Mouse (Mus musculus) hindbrain, embryonic 16.5 days (tissue): ENCODE measurements around the gene Zfp704. TPM values are rescaled to one million over a fixed set of nuclear protein-coding genes. Genes with fewer than 3 reads are reported as not detected.
A peak's percentile ranks its signal among the peaks of the same experiment; 100 is the strongest.

Experiments
- ATAC-seq: fragments of 200-750 bp; cut with Nextera tagmentation; 2 replicates; pipeline ENCODE4 v1.8.0; 2017; ENCODE audit warnings: moderate TSS enrichment, moderate library complexity
- H3K27ac ChIP-seq: fragments of 300-500 bp; sonication (generic); 2 replicates; pipeline ENCODE4 v1.5.1; 2014; ENCODE audit warnings: low read depth, mild to moderate bottlenecking, control low read depth, low read length, moderate library complexity
- H3K27me3 ChIP-seq: fragments of 300-500 bp; sonication (generic); replicated peaks from 2 replicates; pipeline ENCODE4 v1.6.1; 2014; ENCODE audit warnings: low read length; ENCODE audit not compliant: control insufficient read depth, insufficient read depth
- H3K36me3 ChIP-seq: fragments of 300-500 bp; sonication (generic); 2 replicates; pipeline ENCODE4 v1.6.1; 2014; ENCODE audit warnings: mild to moderate bottlenecking, low read length, moderate library complexity, mixed read lengths; ENCODE audit not compliant: control insufficient read depth, insufficient read depth
- H3K4me1 ChIP-seq: fragments of 300-500 bp; sonication (generic); 2 replicates; pipeline ENCODE4 v1.6.1; 2014; ENCODE audit warnings: low read depth, low read length; ENCODE audit not compliant: control insufficient read depth, insufficient read depth
- H3K4me2 ChIP-seq: fragments of 300-500 bp; sonication (generic); 2 replicates; pipeline ENCODE4 v1.6.1; 2014; ENCODE audit warnings: mild to moderate bottlenecking, low read length, control low read depth, moderate library complexity
- H3K4me3 ChIP-seq: fragments of 300-500 bp; sonication (generic); 2 replicates; pipeline ENCODE4 v1.5.1; 2014; ENCODE audit warnings: mild to moderate bottlenecking, low read length, control low read depth, moderate library complexity
- H3K9ac ChIP-seq: fragments of 300-500 bp; sonication (generic); 2 replicates; pipeline ENCODE4 v1.6.1; 2014; ENCODE audit warnings: low read depth, mild to moderate bottlenecking, control low read depth, low read length, moderate library complexity
- H3K9me3 ChIP-seq: fragments of 300-500 bp; sonication (generic); 2 replicates; pipeline ENCODE4 v1.6.1; 2014; ENCODE audit warnings: mild to moderate bottlenecking, low read length, moderate library complexity; ENCODE audit not compliant: control insufficient read depth
- WGBS: fragments of 180-500 bp; shearing (Covaris S2); extraction: QIAGEN DNeasy Blood & Tissue Kit; methylation state at CpG from one replicate; pipeline ENCODE4 v1.1.7; 2014; 5-methylcytosine and 5-hydroxymethylcytosine counted together
- polyA plus RNA-seq: library from polyadenylated mRNA; unstranded; fragments of >200 nt; fragmentation: Nextera tagmentation; extraction: Ambion mirVana; gene quantifications from 2 replicates; pipeline ENCODE4 v1.2.1, GENCODE M21; 2015

Gene Zfp704
- polyA plus RNA-seq, 1 experiment from 2014 or later: 13.3 TPM

GRCm38 (mm10) chr3:9454556-9455330 is 155.1 kb downstream of the Zfp704 start:
- Histone ChIP-seq H3K4me3 (no peak overlapping the region), H3K27me3 (no peaks in the 10 kb centered on the region), H3K9ac (no peak overlapping the region), H3K27ac (no peak overlapping the region), H3K4me2 (no peak overlapping the region), H3K36me3 (no peaks in the 10 kb centered on the region), H3K4me1 (no peaks in the 10 kb centered on the region), H3K9me3 (no peaks in the 10 kb centered on the region)
- ATAC-seq: peak; percentile 26; the same call in 1 of the 2 replicates
- 90% methylated on average over 8 of the region's 8 CpGs for WGBS

DNA sequence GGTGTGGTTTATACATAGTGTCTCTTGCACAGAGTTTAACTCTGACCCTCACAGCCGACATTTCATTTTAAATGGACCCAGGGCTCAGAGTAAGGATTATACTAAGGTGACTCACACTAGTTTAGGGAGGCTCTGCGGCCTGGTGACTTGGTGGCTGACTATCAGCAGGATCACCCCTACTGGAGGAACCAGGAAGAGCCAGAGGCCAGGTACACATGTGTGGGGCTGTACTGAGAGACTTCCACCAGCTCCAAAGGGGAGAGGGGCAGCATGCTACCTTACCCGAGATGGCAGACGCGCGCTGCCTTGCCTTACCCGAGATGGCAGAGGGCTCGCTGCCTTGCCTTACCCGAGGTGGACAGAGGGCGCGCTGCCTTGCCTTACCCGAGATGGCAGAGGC is 159.4 kb downstream of the Zfp704 start:
- Histone ChIP-seq H3K4me1 (no peaks in the 10 kb centered on the region), H3K36me3 (peaks cover 10% of the 10 kb centered on the region; the same call in 1 of the 2 replicates), H3K9ac (no peak overlapping the region), H3K4me3 (no peak overlapping the region), H3K4me2 (no peak overlapping the region), H3K27me3 (no peaks in the 10 kb centered on the region), H3K27ac (no peak overlapping the region), H3K9me3 (no peaks in the 10 kb centered on the region)
- no peak for ATAC-seq
- WGBS: 95% methylated on average over 12 of the region's 12 CpGs

GRCm38 (mm10) chr3:9449261-9450007 is 160.5 kb downstream of the Zfp704 start:
- no peaks in the 10 kb centered on the region for H3K27me3 ChIP-seq
- H3K4me3 ChIP-seq: no peak overlapping the region
- ATAC-seq: peak; percentile 62; the same call in 1 of the 2 replicates
- H3K27ac ChIP-seq: 0 out of 2 replicates have a peak overlapping the region, but pooled peaks have one; percentile 39
- H3K36me3 ChIP-seq: peaks cover 10% of the 10 kb centered on the region; the same call in 1 of the 2 replicates
- no peak overlapping the region for H3K9ac ChIP-seq
- H3K9me3 ChIP-seq: no peaks in the 10 kb centered on the region
- no peaks in the 10 kb centered on the region for H3K4me1 ChIP-seq
- WGBS: 51% methylated on average over 7 of the region's 7 CpGs
- H3K4me2 ChIP-seq: no peak overlapping the region

DNA sequence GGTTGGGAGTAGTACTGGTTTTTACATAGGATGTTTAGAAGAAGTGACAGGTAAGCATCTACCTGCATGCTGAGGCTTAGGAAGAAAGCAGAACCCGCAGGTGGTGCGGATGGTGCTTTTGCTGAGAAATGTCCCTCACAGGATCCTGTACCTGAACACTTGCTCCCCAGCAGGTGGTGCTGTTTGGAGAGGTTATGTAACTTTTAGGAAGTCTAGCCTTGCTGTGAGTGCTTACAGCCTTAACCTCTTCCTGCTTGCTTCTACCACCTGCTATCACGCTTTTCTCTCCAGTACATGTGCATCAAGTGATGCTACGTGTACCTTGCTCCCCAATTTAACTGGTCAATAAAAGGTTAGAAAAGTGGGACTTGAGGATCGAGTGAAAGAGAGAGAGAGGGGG is 161.3 kb downstream of the Zfp704 start:
- Histone ChIP-seq H3K36me3 (peaks cover 12% of the 10 kb centered on the region; the same call in 1 of the 2 replicates), H3K9ac (no peak overlapping the region), H3K9me3 (no peaks in the 10 kb centered on the region), H3K4me1 (no peaks in the 10 kb centered on the region), H3K4me2 (no peak overlapping the region), H3K27ac (no peak overlapping the region), H3K4me3 (no peak overlapping the region), H3K27me3 (no peaks in the 10 kb centered on the region)
- no peak for ATAC-seq
- WGBS: 95% methylated on average over 5 of the region's 5 CpGs

GRCm38 (mm10) chr3:9444558-9444957 is 165.3 kb downstream of the Zfp704 start:
- Histone ChIP-seq H3K4me3 (no peak overlapping the region), H3K27me3 (no peaks in the 10 kb centered on the region), H3K36me3 (peaks cover 12% of the 10 kb centered on the region; the same call in 1 of the 2 replicates), H3K4me1 (no peaks in the 10 kb centered on the region), H3K9me3 (no peaks in the 10 kb centered on the region), H3K9ac (no peak overlapping the region), H3K4me2 (no peak overlapping the region), H3K27ac (no peak overlapping the region)
- 73% methylated on average over 5 of the region's 5 CpGs for WGBS
- ATAC-seq: no peak

DNA sequence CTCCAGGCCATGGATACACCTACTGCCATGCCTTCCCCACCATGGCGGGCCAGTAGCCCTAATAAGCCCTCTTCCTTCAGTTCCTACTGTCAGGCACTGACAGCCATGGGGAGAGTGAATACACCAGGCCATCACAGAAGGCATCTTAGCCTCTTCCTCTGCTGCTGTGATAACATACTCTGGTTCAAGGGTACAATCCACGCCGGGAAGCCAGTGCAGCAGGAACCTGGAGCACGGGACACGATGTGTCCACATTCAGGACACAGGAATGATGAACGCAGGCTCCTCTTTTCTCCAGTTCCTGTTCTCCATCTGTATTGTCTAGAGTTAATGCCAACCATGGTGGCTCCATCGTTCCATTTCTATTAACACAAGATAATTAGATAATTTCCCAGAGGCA is 165.9 kb downstream of the Zfp704 start:
- H3K4me3 ChIP-seq: no peak overlapping the region
- H3K27ac ChIP-seq: no peak overlapping the region
- no peaks in the 10 kb centered on the region for H3K27me3 ChIP-seq
- no peak for ATAC-seq
- peaks cover 12% of the 10 kb centered on the region; the same call in 1 of the 2 replicates for H3K36me3 ChIP-seq
- WGBS: 89% methylated on average over 7 of the region's 7 CpGs
- no peaks in the 10 kb centered on the region for H3K9me3 ChIP-seq
- H3K4me2 ChIP-seq: no peak overlapping the region
- H3K9ac ChIP-seq: no peak overlapping the region
- no peaks in the 10 kb centered on the region for H3K4me1 ChIP-seq

DNA sequence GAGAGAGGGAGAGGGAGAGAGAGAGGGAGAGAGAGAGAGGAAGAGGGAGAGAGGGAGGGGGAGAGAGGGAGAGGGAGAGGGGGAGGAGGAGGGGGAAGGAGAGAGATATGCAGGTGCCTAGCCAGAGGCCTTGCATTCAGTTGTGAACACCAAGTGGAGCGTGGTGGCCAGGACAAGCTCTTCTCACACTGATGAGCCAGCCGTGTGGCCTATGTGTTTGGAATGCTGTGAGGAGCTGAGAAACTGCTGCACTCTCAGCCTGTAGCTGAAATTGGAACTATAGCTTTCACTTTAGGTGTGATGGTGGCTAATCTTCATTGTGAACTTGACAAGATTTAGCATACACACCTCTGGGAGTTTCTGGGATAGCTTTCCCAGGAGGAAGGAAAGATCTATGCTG is 166.4 kb downstream of the Zfp704 start:
- no peak for ATAC-seq
- peaks cover 14% of the 10 kb centered on the region; the same call in 1 of the 2 replicates for H3K36me3 ChIP-seq
- no peaks in the 10 kb centered on the region for H3K9me3 ChIP-seq
- no peak overlapping the region for H3K9ac ChIP-seq
- H3K27me3 ChIP-seq: no peaks in the 10 kb centered on the region
- H3K4me2 ChIP-seq: no peak overlapping the region
- no peak overlapping the region for H3K27ac ChIP-seq
- no peak overlapping the region for H3K4me3 ChIP-seq
- H3K4me1 ChIP-seq: no peaks in the 10 kb centered on the region
- WGBS: 75% methylated on average over 2 of the region's 2 CpGs

DNA sequence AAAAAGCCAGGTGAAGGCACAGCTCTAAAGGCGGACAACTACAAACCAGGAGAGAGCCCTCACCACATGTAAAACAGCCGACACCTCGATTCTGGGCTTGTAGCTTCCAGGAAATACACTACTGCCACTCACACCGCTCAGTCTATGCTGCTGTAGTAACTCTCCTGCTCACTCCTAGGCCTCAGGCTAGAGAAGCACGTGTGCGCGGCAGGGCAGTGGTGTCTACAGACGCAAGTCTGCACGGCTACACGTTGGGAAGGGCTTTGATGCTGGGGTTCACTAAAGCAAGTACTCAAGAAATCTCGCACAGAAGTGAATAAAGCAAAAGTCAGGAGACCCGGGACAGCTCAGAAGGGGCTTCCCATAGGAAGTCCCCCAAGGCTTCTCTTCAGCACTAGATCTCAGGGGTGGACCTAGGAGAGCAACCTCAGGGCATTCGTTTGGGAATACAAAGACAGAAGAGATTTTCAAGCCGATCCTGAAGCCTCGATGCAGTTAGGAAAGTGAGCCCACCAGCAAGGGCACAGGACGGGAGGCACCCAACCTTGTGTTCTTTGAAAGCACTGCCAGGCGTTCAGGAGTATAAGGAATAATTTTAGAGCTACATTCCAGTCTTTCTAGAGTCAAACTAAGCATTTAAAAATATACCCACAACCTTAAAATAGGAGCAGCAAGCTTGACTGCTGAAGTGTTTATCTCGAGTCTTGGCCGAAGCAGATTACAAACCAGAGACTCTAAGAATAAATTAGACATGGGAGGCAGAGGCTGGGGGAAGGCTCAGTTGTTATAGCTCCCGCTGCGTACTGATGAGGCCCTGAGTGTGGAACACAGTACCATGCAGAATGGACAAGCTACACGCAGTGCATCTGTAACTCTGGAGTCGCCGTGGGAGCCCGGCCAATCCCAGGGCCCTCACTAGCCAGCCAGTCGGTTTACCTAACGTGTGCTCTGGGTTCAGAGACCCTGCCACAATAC is 168.0 kb downstream of the Zfp704 start:
- ATAC-seq: no peak
- WGBS: 91% methylated on average over 27 of the region's 27 CpGs
- Histone ChIP-seq H3K4me2 (no peak overlapping the region), H3K4me1 (no peaks in the 10 kb centered on the region), H3K27me3 (no peaks in the 10 kb centered on the region), H3K27ac (no peak overlapping the region), H3K36me3 (peaks cover 17% of the 10 kb centered on the region; the same call in 1 of the 2 replicates), H3K9ac (no peak overlapping the region), H3K4me3 (no peak overlapping the region), H3K9me3 (no peaks in the 10 kb centered on the region)
